Mouse (Mus musculus): Measurements from ENCODE around the gene Rpap3. TPM values are rescaled to one million over a fixed set of nuclear protein-coding genes. Genes with fewer than 3 reads are reported as not detected.
A peak's percentile ranks its signal among the peaks of the same experiment; 100 is the strongest.

The Rpap3 gene
- total and polyA plus RNA-seq, 3 experiments, result 4.4 to 14.2 (median 12.7) TPM

GRCm38 (mm10) chr15:97746278-97746677, 40.7 kb upstream of the Rpap3 start:
- Histone ChIP-seq H3K27ac (no peak overlapping the region), H3K4me3 (no peak overlapping the region), H3K9ac (ENCODE audit: low read depth, low read length) (no peak overlapping the region), H3K27me3 (ENCODE audit: control insufficient read depth, insufficient read depth, low read length) (no peaks in the 10 kb centered on the region), H3K4me1 (ENCODE audit: control insufficient read depth, insufficient read depth, low read length) (peaks cover 20% of the 10 kb centered on the region), H3K36me3 (ENCODE audit: control insufficient read depth, insufficient read depth, low read length) (peaks cover 5% of the 10 kb centered on the region; the same call in 1 of the 2 replicates), H3K79me2 (replicated peaks; ENCODE audit: control insufficient read depth, insufficient read depth, low read length) (no peaks in the 10 kb centered on the region)
- TF ChIP-seq EP300 (IDR thresholded peaks at IDR 0.05; ENCODE audit: insufficient read depth, low read depth, low read length), result no peak
- no peak for TF ChIP-seq POLR2A (IDR thresholded peaks at IDR 0.05; ENCODE audit: insufficient read depth, low read depth, low read length)
- TF ChIP-seq CTCF (IDR thresholded peaks at IDR 0.05), result no peak
- intact Hi-C loops (cut with DNase I), result loop anchor here (2.0 kb wide), 1 partner anchor 15 kb away; no protein-coding TSS in a partner anchor
- no peak for DNase-seq
- WGBS, result 70% methylated on average over 10 of the region's 10 CpGs

GRCm38 (mm10) chr15:97745331-97745730, 39.7 kb upstream of the Rpap3 start:
- TF ChIP-seq EP300 (IDR thresholded peaks at IDR 0.05; ENCODE audit: insufficient read depth, low read depth, low read length) (0 out of 2 replicates have a peak, but pooled peaks have one; percentile 29), POLR2A (IDR thresholded peaks at IDR 0.05; ENCODE audit: insufficient read depth, low read depth, low read length) (0 out of 2 replicates have a peak, but pooled peaks have one; percentile 30), CTCF (IDR thresholded peaks at IDR 0.05) (no peak)
- Histone ChIP-seq H3K9ac (ENCODE audit: low read depth, low read length) (peak overlapping the region; percentile 37; the same call in 1 of the 2 replicates), H3K79me2 (replicated peaks; ENCODE audit: control insufficient read depth, insufficient read depth, low read length) (no peaks in the 10 kb centered on the region), H3K4me1 (ENCODE audit: control insufficient read depth, insufficient read depth, low read length) (peaks cover 19% of the 10 kb centered on the region), H3K4me3 (no peak overlapping the region), H3K36me3 (ENCODE audit: control insufficient read depth, insufficient read depth, low read length) (peaks cover 2% of the 10 kb centered on the region; the same call in 1 of the 2 replicates), H3K27me3 (ENCODE audit: control insufficient read depth, insufficient read depth, low read length) (no peaks in the 10 kb centered on the region), H3K27ac (peak overlapping the region; percentile 57)
- WGBS, result 8% methylated on average over 10 of the region's 10 CpGs
- intact Hi-C loops (cut with DNase I), result loop anchor here (2.0 kb wide), 1 partner anchor 27 kb away; no protein-coding TSS in a partner anchor
- peak; percentile 78 to 86 for DNase-seq

GRCm38 (mm10) chr15:97744930-97745329, 39.3 kb upstream of the Rpap3 start:
- peaks cover 2% of the 10 kb centered on the region; the same call in 1 of the 2 replicates for H3K36me3 ChIP-seq (ENCODE audit: control insufficient read depth, insufficient read depth, low read length)
- intact Hi-C loops (cut with DNase I), result loop anchor here (2.0 kb wide), 1 partner anchor 26 kb away; no protein-coding TSS in a partner anchor
- TF ChIP-seq EP300 (IDR thresholded peaks at IDR 0.05; ENCODE audit: insufficient read depth, low read depth, low read length) (no peak), POLR2A (IDR thresholded peaks at IDR 0.05; ENCODE audit: insufficient read depth, low read depth, low read length) (no peak), CTCF (IDR thresholded peaks at IDR 0.05) (no peak)
- H3K9ac ChIP-seq (ENCODE audit: low read depth, low read length), result peak overlapping the region; percentile 37; the same call in 1 of the 2 replicates
- H3K27me3 ChIP-seq (ENCODE audit: control insufficient read depth, insufficient read depth, low read length), result no peaks in the 10 kb centered on the region
- no peak overlapping the region for H3K4me3 ChIP-seq
- peak overlapping the region; percentile 57 for H3K27ac ChIP-seq
- H3K4me1 ChIP-seq (ENCODE audit: control insufficient read depth, insufficient read depth, low read length), result peaks cover 19% of the 10 kb centered on the region
- H3K79me2 ChIP-seq (replicated peaks; ENCODE audit: control insufficient read depth, insufficient read depth, low read length), result no peaks in the 10 kb centered on the region
- WGBS, result 65% methylated on average over 10 of the region's 10 CpGs
- peak in 1 of 2 experiments; percentile 56 for DNase-seq

GRCm38 (mm10) chr15:97743961-97744525, 38.4 kb upstream of the Rpap3 start:
- H3K27ac ChIP-seq, result no peak overlapping the region; the same call in 1 of the 2 replicates
- H3K36me3 ChIP-seq (ENCODE audit: control insufficient read depth, insufficient read depth, low read length), result peaks cover 2% of the 10 kb centered on the region; the same call in 1 of the 2 replicates
- DNase-seq, result no peak
- H3K79me2 ChIP-seq (replicated peaks; ENCODE audit: control insufficient read depth, insufficient read depth, low read length), result no peaks in the 10 kb centered on the region
- peaks cover 19% of the 10 kb centered on the region for H3K4me1 ChIP-seq (ENCODE audit: control insufficient read depth, insufficient read depth, low read length)
- H3K27me3 ChIP-seq (ENCODE audit: control insufficient read depth, insufficient read depth, low read length), result no peaks in the 10 kb centered on the region
- H3K9ac ChIP-seq (ENCODE audit: low read depth, low read length), result no peak overlapping the region
- intact Hi-C loops (cut with DNase I), result loop anchor here (2.0 kb wide), 1 partner anchor 25 kb away; no protein-coding TSS in a partner anchor
- TF ChIP-seq EP300 (IDR thresholded peaks at IDR 0.05; ENCODE audit: insufficient read depth, low read depth, low read length), result no peak
- no peak for TF ChIP-seq POLR2A (IDR thresholded peaks at IDR 0.05; ENCODE audit: insufficient read depth, low read depth, low read length)
- no peak for TF ChIP-seq CTCF (IDR thresholded peaks at IDR 0.05)
- WGBS, result 76% methylated on average over 11 of the region's 12 CpGs
- H3K4me3 ChIP-seq, result no peak overlapping the region

DNA sequence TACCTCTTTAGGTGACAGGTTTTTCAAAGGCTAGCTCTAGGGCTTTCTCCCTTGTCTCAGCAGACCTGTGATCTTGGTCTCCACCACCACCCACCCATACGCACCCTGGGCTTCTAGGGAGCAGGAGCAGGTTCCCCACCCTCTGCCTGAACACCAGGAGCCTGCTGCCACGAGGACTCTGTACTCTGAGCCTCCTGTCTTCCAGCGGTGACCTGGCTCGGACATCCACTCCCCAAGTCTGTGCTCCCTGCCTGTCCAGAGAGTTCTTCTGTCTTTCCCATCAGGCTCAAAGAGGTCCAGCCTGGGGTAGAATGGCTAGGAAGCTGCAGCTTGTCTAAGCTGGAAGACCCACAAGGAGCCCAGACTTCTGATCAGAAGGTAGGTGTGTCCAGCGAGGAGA, 37.6 kb upstream of the Rpap3 start:
- TF ChIP-seq CTCF (IDR thresholded peaks at IDR 0.05), result no peak
- no peak for TF ChIP-seq EP300 (IDR thresholded peaks at IDR 0.05; ENCODE audit: insufficient read depth, low read depth, low read length)
- peaks cover 19% of the 10 kb centered on the region for H3K4me1 ChIP-seq (ENCODE audit: control insufficient read depth, insufficient read depth, low read length)
- no peaks in the 10 kb centered on the region for H3K27me3 ChIP-seq (ENCODE audit: control insufficient read depth, insufficient read depth, low read length)
- H3K4me3 ChIP-seq, result no peak overlapping the region
- no peak overlapping the region for H3K9ac ChIP-seq (ENCODE audit: low read depth, low read length)
- no peak for DNase-seq
- H3K27ac ChIP-seq, result no peak overlapping the region
- H3K79me2 ChIP-seq (replicated peaks; ENCODE audit: control insufficient read depth, insufficient read depth, low read length), result no peaks in the 10 kb centered on the region
- intact Hi-C loops (cut with DNase I), result no loop called here
- 82% methylated on average over 5 of the region's 5 CpGs for WGBS
- peaks cover 2% of the 10 kb centered on the region; the same call in 1 of the 2 replicates for H3K36me3 ChIP-seq (ENCODE audit: control insufficient read depth, insufficient read depth, low read length)

DNA sequence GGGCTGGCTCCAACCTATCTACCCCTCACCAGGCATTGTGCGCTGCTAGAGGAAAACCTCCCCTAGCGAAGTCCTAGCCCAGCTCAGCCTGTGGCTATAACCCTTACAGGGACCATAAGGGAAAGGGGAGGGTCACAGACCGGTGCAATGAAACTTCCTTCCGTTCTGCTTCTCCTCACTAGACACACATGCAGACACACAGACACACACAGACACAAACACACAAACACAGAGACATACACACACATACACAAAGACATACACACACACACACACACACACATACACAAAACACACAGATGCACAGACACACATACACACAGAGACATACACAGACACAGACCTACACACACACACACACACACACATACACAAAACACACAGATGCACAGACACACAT, 37.0 kb upstream of the Rpap3 start:
- H3K36me3 ChIP-seq (ENCODE audit: control insufficient read depth, insufficient read depth, low read length), result peaks cover 2% of the 10 kb centered on the region; the same call in 1 of the 2 replicates
- no peak overlapping the region for H3K9ac ChIP-seq (ENCODE audit: low read depth, low read length)
- TF ChIP-seq CTCF (IDR thresholded peaks at IDR 0.05) (no peak), EP300 (IDR thresholded peaks at IDR 0.05; ENCODE audit: insufficient read depth, low read depth, low read length) (no peak), POLR2A (IDR thresholded peaks at IDR 0.05; ENCODE audit: insufficient read depth, low read depth, low read length) (no peak)
- peaks cover 19% of the 10 kb centered on the region for H3K4me1 ChIP-seq (ENCODE audit: control insufficient read depth, insufficient read depth, low read length)
- H3K27ac ChIP-seq, result no peak overlapping the region; the same call in 1 of the 2 replicates
- H3K79me2 ChIP-seq (replicated peaks; ENCODE audit: control insufficient read depth, insufficient read depth, low read length), result no peaks in the 10 kb centered on the region
- no peaks in the 10 kb centered on the region for H3K27me3 ChIP-seq (ENCODE audit: control insufficient read depth, insufficient read depth, low read length)
- no peak for DNase-seq
- H3K4me3 ChIP-seq, result no peak overlapping the region
- intact Hi-C loops (cut with DNase I), result loop anchor here (1.0 kb wide), 1 partner anchor 37 kb away; the partner anchor contains the start of gene Rpap3
- 42% methylated on average over 4 of the region's 4 CpGs for WGBS

Measured in heart, adult 2 months (tissue).